Mouse (Mus musculus) G1E-ER4 (cell line): ENCODE measurements around the gene Syn3. TPM values are rescaled to one million over a fixed set of nuclear protein-coding genes. Genes with fewer than 3 reads are reported as not detected.

Experiments used
- GATA1 ChIP-seq: IDR thresholded peaks from one replicate; pipeline ENCODE4 v1.8.0; 2012; ENCODE audit warnings: low read length, inconsistent platforms
- polyA plus RNA-seq: library from polyadenylated mRNA; stranded (reverse); fragments of >175 nt; gene quantifications from 2 replicates; pipeline ENCODE4 v1.2.3, GENCODE M21; 2012

Syn3 gene
- polyA plus RNA-seq, 1 experiment = not detected

DNA sequence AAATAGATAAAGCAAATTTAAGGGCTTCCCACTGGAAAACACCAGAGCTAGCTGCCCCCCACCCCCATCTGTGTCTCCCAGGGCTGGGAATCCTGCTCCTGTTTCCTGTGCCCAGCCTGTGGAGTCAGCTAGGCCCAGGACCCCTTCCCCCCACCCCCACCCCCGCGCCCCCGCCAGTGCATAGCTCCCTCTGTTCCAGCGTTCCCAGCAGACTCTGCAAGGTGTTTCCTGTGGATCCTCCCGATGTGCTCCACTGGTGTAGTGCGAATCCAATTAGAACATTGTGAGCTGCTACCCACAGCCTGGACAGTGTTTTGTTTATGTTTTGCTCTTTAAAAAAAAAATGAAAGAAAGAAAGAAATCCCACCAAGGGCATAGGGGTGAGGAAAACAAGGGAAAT, 173.4 kb downstream of the Syn3 start:
- TF ChIP-seq GATA1 = no peak

- TF ChIP-seq GATA1 = no peak
These were observed 175.3 kb downstream of the Syn3 start for GRCm38 (mm10) chr10:86323275-86323994.

GRCm38 (mm10) chr10:86322006-86322405, 176.7 kb downstream of the Syn3 start:
- no peak for TF ChIP-seq GATA1

DNA sequence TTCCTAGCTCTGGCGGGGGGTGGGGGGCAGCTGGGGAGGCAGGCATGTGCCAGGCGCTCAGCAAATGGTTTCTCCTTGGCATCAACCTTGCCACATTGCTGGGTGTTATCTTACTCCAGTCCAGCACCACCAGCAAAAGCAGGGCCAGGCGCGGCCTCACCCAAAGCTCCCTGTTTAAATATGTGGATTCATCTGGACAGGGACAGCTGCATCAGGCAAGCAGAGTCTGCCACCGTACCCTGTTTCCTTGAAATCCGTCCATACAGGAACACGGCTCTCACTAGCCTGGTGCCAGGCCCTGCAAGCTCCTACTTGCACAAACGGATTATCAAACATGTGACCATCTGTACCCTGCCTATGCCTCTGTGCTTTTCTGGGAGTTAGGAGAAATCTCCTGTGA, 177.5 kb downstream of the Syn3 start:
- no peak for TF ChIP-seq GATA1

GRCm38 (mm10) chr10:86320204-86320603, 178.5 kb downstream of the Syn3 start:
- no peak for TF ChIP-seq GATA1

GRCm38 (mm10) chr10:86319526-86319925, 179.2 kb downstream of the Syn3 start:
- TF ChIP-seq GATA1 = no peak

DNA sequence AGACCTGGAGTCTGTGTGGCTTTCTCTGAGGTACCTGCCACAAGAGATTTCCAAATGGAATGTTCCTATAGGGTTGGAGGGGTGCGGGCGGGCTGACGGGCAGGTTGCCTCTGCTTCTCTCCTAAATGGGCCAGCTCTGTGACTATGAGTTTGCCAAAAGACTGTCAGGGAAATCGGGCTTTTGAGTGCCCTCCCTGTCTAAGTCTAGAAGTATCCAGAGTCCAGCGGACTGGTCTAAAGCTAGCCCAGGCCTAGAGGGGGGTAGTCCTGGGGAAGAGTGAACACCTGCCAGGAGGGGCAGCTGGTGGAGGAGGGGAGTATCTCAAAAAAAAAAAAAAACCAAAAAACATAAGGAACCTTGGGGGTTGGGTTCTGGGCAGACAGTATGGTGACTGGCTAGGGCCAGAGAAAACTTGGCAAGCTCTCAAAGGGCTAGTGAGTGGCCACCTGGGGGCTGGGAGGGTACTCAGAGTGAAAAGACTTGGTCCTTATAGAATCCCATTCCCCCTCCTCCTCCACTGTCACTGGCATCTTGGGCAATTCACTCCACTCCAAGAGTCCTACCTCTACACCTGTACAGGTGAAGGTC, 180.1 kb downstream of the Syn3 start:
- TF ChIP-seq GATA1 = no peak

- no peak for TF ChIP-seq GATA1
These were observed 181.1 kb downstream of the Syn3 start for GRCm38 (mm10) chr10:86317633-86318032.

GRCm38 (mm10) chr10:86315513-86315912, 183.2 kb downstream of the Syn3 start:
- TF ChIP-seq GATA1 = no peak

DNA sequence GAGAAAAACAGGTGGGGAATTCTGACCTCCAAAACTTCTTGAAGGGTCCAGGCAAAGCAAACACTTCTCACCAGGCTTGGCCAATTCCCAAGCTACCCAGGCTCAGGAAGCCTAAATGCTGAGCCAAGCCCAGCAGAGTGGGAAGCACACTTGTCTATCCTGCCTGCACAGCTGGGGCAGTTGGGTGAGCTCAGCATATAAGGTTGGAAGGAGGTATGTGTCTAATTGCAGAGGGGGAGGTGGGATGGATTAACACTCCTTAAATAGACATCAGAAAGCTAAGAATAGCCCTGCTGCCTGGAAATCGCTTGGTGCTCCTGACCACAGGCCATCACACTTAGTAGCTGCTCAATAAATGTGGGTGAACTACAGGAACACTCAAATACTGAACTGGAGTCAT, 185.2 kb downstream of the Syn3 start:
- TF ChIP-seq GATA1 = no peak

DNA sequence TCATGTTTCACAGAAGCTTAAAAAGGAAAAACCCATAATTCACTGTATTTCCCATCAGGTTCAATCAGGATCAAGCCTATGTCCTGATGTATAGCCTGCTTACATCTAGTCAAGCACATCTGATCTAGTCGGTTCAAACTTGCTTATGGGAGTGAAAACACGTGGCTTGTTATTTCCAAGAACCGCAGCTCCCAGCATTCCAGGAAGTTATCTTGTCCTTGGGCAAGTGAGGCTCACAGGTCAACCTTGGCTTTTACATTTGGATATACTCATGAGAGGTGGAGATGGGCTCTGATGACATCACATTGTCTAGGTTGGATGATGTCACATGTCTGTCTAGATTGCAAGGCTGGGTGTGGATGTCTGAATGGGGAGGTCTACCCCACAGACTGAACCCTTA, 185.7 kb downstream of the Syn3 start:
- TF ChIP-seq GATA1 = no peak

DNA sequence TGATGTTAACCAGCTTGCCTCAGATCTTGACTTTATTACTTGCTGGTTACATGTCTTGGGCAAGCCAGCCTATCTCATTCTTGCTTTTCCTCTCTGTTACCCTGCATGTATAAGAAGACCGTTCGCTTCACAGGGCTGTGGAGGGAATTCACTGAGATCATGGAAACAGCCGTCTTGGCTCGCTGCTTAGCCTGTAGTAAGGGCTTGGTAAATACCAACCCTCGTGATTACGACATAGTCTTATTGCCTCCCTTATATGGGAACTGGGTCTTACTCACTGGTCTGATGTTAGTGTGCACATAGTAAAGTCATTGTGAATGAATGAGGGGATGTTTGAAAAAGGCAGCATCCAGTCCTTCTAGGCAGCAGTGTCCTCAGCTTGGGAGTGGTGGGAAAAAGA, 188.2 kb downstream of the Syn3 start:
- TF ChIP-seq GATA1 = no peak

- no peak for TF ChIP-seq GATA1
These were observed 191.5 kb downstream of the Syn3 start for GRCm38 (mm10) chr10:86307235-86307634.

- no peak for TF ChIP-seq GATA1
These were observed 194.1 kb downstream of the Syn3 start for GRCm38 (mm10) chr10:86304583-86304982.

DNA sequence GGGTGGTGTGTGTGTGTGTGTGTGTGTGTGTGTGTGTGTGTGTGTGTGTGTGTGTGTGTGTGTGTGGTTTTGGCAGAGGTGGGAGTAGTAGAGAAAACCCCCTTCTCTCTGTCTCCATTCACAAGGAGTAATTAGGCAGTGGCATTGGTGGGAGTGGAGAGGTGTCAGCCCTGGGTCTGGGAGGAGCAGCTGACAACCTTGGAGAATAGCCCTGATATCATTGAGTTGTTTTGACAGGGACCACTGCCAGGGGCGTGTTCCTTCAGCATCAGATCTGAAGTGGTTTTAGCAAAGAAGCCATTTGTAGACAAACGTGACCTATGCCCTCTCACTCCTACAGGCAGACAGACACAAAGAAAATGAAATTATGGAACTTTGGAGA, 195.2 kb downstream of the Syn3 start:
- no peak for TF ChIP-seq GATA1

GRCm38 (mm10) chr10:86302761-86303494, 195.8 kb downstream of the Syn3 start:
- no peak for TF ChIP-seq GATA1

- TF ChIP-seq GATA1 = no peak
These were observed 196.4 kb downstream of the Syn3 start for GRCm38 (mm10) chr10:86302318-86302648.
